Mouse (Mus musculus): ENCODE data around the gene Arl6. TPM values are rescaled to one million over a fixed set of nuclear protein-coding genes. Genes with fewer than 3 reads are reported as not detected.

Arl6 gene
- total and polyA plus RNA-seq, 3 experiments, result 0.23 to 0.77 TPM; not detected in 1

GRCm38 (mm10) chr16:59610750-59611149 lies 28.4 kb downstream of the Arl6 start:
- H3K27me3 ChIP-seq (replicated peaks), result no peaks in the 10 kb centered on the region
- dilution Hi-C loops (cut with MboI; ENCODE audit: extremely low pct_ligation_motif_present, extremely low pct_unique_long_range_greater_than_20kb, low sequenced_read_pairs), result no loop called here

GRCm38 (mm10) chr16:59604078-59604781 lies 35.0 kb downstream of the Arl6 start:
- peak; percentile 50 for DNase-seq (ENCODE audit: extremely low read depth)
- dilution Hi-C loops (cut with MboI; ENCODE audit: extremely low pct_ligation_motif_present, extremely low pct_unique_long_range_greater_than_20kb, low sequenced_read_pairs), result no loop called here
- H3K4me2 ChIP-seq (ENCODE audit: insufficient read depth, low read depth, poor library complexity, severe bottlenecking), result peak overlapping the region; percentile 12; the same call in 1 of the 2 replicates
- in situ Hi-C loops (cut with MboI; ENCODE audit: low pct_ligation_motif_present, low pct_unique_long_range_greater_than_20kb, low sequenced_read_pairs), result no loop called here
- no peak overlapping the region for H3K4me3 ChIP-seq (replicated peaks in 1 of 3; ENCODE audit: low read depth in 2 of 3, low read length in 2 of 3, poor library complexity in 1 of 3)
- no peaks in the 10 kb centered on the region for H3K27me3 ChIP-seq (replicated peaks)
- H3K27ac ChIP-seq (ENCODE audit: insufficient read depth, low read depth), result no peak overlapping the region
- no peak for TF ChIP-seq NRF1 (IDR thresholded peaks at IDR 0.05; ENCODE audit: low read depth, low read length)
- no peak for TF ChIP-seq MYC (IDR thresholded peaks at IDR 0.05; ENCODE audit: low read depth, low read length)
- TF ChIP-seq ZC3H11A (IDR thresholded peaks at IDR 0.05; ENCODE audit: low read depth, low read length), result no peak
- no peak for TF ChIP-seq RAD21 (IDR thresholded peaks at IDR 0.05; ENCODE audit: low read depth, low read length)
- TF ChIP-seq CHD1 (IDR thresholded peaks at IDR 0.05; ENCODE audit: low read depth, low read length), result no peak
- no peak for TF ChIP-seq SMC3 (IDR thresholded peaks at IDR 0.05; ENCODE audit: low read depth, low read length)
- TF ChIP-seq RCOR1 (conservative IDR thresholded peaks at IDR 0.05; ENCODE audit: low read depth, low read length), result no peak
- no peak for TF ChIP-seq USF1 (IDR thresholded peaks at IDR 0.05; ENCODE audit: low read depth, low read length)
- TF ChIP-seq MXI1 (IDR thresholded peaks at IDR 0.05; ENCODE audit: low read depth, low read length), result no peak
- TF ChIP-seq GABPA (IDR thresholded peaks at IDR 0.05; ENCODE audit: insufficient replicate concordance, low read depth, low read length), result no peak
- TF ChIP-seq ZNF384 (IDR thresholded peaks at IDR 0.05; ENCODE audit: low read depth, low read length), result no peak
- TF ChIP-seq CTCF (conservative IDR thresholded peaks at IDR 0.05 in 1 of 2, IDR thresholded peaks at IDR 0.05 in 1 of 2; ENCODE audit: low read depth in 2 of 2, low read length in 2 of 2), result no peak
- 0 out of 2 replicates have a peak, but pooled peaks have one; percentile 25 for TF ChIP-seq ELF1 (IDR thresholded peaks at IDR 0.05; ENCODE audit: low read depth, low read length)
- TF ChIP-seq ETS1 (conservative IDR thresholded peaks at IDR 0.05; ENCODE audit: low read depth, low read length), result no peak
- no peak for TF ChIP-seq BHLHE40 (IDR thresholded peaks at IDR 0.05; ENCODE audit: low read depth, low read length)
- no peak for TF ChIP-seq MEF2A (IDR thresholded peaks at IDR 0.05; ENCODE audit: borderline replicate concordance, low read depth, low read length)
- no peak for TF ChIP-seq USF2 (conservative IDR thresholded peaks at IDR 0.05; ENCODE audit: low read depth, low read length)
- no peak for TF ChIP-seq CHD2 (IDR thresholded peaks at IDR 0.05; ENCODE audit: low read length)
- TF ChIP-seq HCFC1 (IDR thresholded peaks at IDR 0.05; ENCODE audit: low read depth, low read length), result no peak
- no peak for TF ChIP-seq PAX5 (IDR thresholded peaks at IDR 0.05; ENCODE audit: low read length)
- peak; percentile 29; the same call in 1 of the 2 replicates for TF ChIP-seq EP300 (IDR thresholded peaks at IDR 0.05; ENCODE audit: low read length)
- TF ChIP-seq ZKSCAN1 (IDR thresholded peaks at IDR 0.05; ENCODE audit: borderline replicate concordance, low read depth, low read length), result no peak
- TF ChIP-seq SIN3A (IDR thresholded peaks at IDR 0.05; ENCODE audit: low read length), result peak; percentile 33; the same call in 1 of the 2 replicates
- no peak for TF ChIP-seq MAZ (IDR thresholded peaks at IDR 0.05; ENCODE audit: low read depth, low read length)
- no peak for TF ChIP-seq JUND (conservative IDR thresholded peaks at IDR 0.05; ENCODE audit: low read depth, low read length)
- no peak; the same call in 1 of the 2 replicates for TF ChIP-seq MAX (IDR thresholded peaks at IDR 0.05; ENCODE audit: low read length)
- H3K36me3 ChIP-seq (replicated peaks in 1 of 2; ENCODE audit: control insufficient read depth in 1 of 2, insufficient read depth in 1 of 2, low read length in 1 of 2), result no peaks in the 10 kb centered on the region
- H3K4me1 ChIP-seq (ENCODE audit: control insufficient read depth in 1 of 2, insufficient read depth in 2 of 2), result peaks cover 10 to 22% of the 10 kb centered on the region in 2 experiments
- no peaks in the 10 kb centered on the region for H3K79me2 ChIP-seq (replicated peaks; ENCODE audit: control insufficient read depth, extremely low read depth, insufficient read depth, poor library complexity, severe bottlenecking)
- peaks cover 9% of the 10 kb centered on the region for H3K9me3 ChIP-seq (replicated peaks; ENCODE audit: low read length)
- H3K9ac ChIP-seq (ENCODE audit: insufficient read depth, low read depth), result no peak overlapping the region

More at GRCm38 (mm10) chr16:59610750-59611149, 28.4 kb downstream of the Arl6 start:
- in situ Hi-C loops (cut with MboI; ENCODE audit: low pct_ligation_motif_present, low pct_unique_long_range_greater_than_20kb, low sequenced_read_pairs), result loop anchor here (10.0 kb wide), 1 partner anchor 76 kb away; no protein-coding TSS in a partner anchor
- no peak overlapping the region for H3K4me2 ChIP-seq (ENCODE audit: insufficient read depth, low read depth, poor library complexity, severe bottlenecking)
- H3K36me3 ChIP-seq (replicated peaks in 1 of 2; ENCODE audit: control insufficient read depth in 1 of 2, insufficient read depth in 1 of 2, low read length in 1 of 2), result no peaks in the 10 kb centered on the region
- no peaks in the 10 kb centered on the region for H3K79me2 ChIP-seq (replicated peaks; ENCODE audit: control insufficient read depth, extremely low read depth, insufficient read depth, poor library complexity, severe bottlenecking)
- no peak overlapping the region for H3K4me3 ChIP-seq (replicated peaks in 1 of 3; ENCODE audit: low read depth in 2 of 3, low read length in 2 of 3, poor library complexity in 1 of 3)
- no peaks in the 10 kb centered on the region for H3K9me3 ChIP-seq (replicated peaks; ENCODE audit: low read length)
- TF ChIP-seq ZC3H11A (IDR thresholded peaks at IDR 0.05; ENCODE audit: low read depth, low read length) (no peak), NELFE (IDR thresholded peaks at IDR 0.05; ENCODE audit: low read depth, low read length) (no peak), ZNF384 (IDR thresholded peaks at IDR 0.05; ENCODE audit: low read depth, low read length) (no peak), MYC (IDR thresholded peaks at IDR 0.05; ENCODE audit: low read depth, low read length) (no peak), TCF12 (IDR thresholded peaks at IDR 0.05; ENCODE audit: low read depth, low read length) (no peak)
- no peak overlapping the region for H3K27ac ChIP-seq (ENCODE audit: insufficient read depth, low read depth)
- no peak overlapping the region for H3K9ac ChIP-seq (ENCODE audit: insufficient read depth, low read depth)
- peaks cover 2 to 7% of the 10 kb centered on the region in 2 experiments; a peak in 3 of 4 replicates for H3K4me1 ChIP-seq (ENCODE audit: control insufficient read depth in 1 of 2, insufficient read depth in 2 of 2)
- DNase-seq (ENCODE audit: extremely low read depth), result no peak

All from CH12.LX (cell line).